Mouse (Mus musculus) heart, postnatal 14 days (tissue): Measurements from ENCODE around the gene Fjx1. TPM values are rescaled to one million over a fixed set of nuclear protein-coding genes. Genes with fewer than 3 reads are reported as not detected.

ENCODE experiments used
- total RNA-seq, 2 experiments: library from RNA; stranded (reverse); gene quantifications; 2 replicates each; pipeline ENCODE4 v1.2.3; 2021

Gene Fjx1
- total RNA-seq, 2 experiments from 2014 or later, result 0.98 to 1.1 TPM

Other genes starting within 250 kb of the Fjx1 start
- gene Trim44, start 44.7 kb downstream of the Fjx1 start, total RNA-seq, result 10 to 100 TPM; 30.0 to 31.3 TPM
- 1 to 10 TPM; 4.6 to 6.0 TPM for gene Pamr1, start 97.5 kb upstream of the Fjx1 start, total RNA-seq
- gene Slc1a2, start 206.2 kb upstream of the Fjx1 start, total RNA-seq, result under 1 TPM; 0.10 to 0.45 TPM